Mouse (Mus musculus): ENCODE measurements at regions not wholly inside any gene's neighbourhood (a gene's known extent, or its start where the extent isn't known, plus 50 kb on each side); places are given as distances from the start of the nearest gene placed in this dataset.

- no peak for DNase-seq (ENCODE audit: low spot score in 2 of 2)
These were observed 286.8 kb upstream of the Xrcc4 start for GRCm38 (mm10) chr13:90376207-90376606.

GRCm38 (mm10) chr13:90371415-90372150 lies 282.2 kb upstream of the Xrcc4 start:
- DNase-seq (ENCODE audit: low spot score in 2 of 2) = no peak

GRCm38 (mm10) chr13:90370746-90371414 lies 281.5 kb upstream of the Xrcc4 start:
- no peak for DNase-seq (ENCODE audit: low spot score in 2 of 2)

GRCm38 (mm10) chr13:90364518-90365027 lies 275.2 kb upstream of the Xrcc4 start:
- no peak for DNase-seq (ENCODE audit: low spot score in 2 of 2)

- no peak for DNase-seq (ENCODE audit: low spot score in 2 of 2)
These were observed 270.6 kb upstream of the Xrcc4 start for GRCm38 (mm10) chr13:90359861-90360601.

- no peak for DNase-seq (ENCODE audit: low spot score in 2 of 2)
These were observed 268.7 kb upstream of the Xrcc4 start for GRCm38 (mm10) chr13:90358149-90358548.

GRCm38 (mm10) chr13:90355602-90356001 lies 266.2 kb upstream of the Xrcc4 start:
- no peak for DNase-seq (ENCODE audit: low spot score in 2 of 2)

- DNase-seq (ENCODE audit: low spot score in 2 of 2) = no peak
These were observed 253.4 kb upstream of the Xrcc4 start for GRCm38 (mm10) chr13:90342823-90343222.

GRCm38 (mm10) chr13:90341597-90342212 lies 252.3 kb upstream of the Xrcc4 start:
- no peak for DNase-seq (ENCODE audit: low spot score in 2 of 2)

- DNase-seq (ENCODE audit: low spot score in 2 of 2) = no peak
These were observed 251.3 kb upstream of the Xrcc4 start for GRCm38 (mm10) chr13:90340647-90341160.

- no peak for DNase-seq (ENCODE audit: low spot score in 2 of 2)
These were observed 248.2 kb upstream of the Xrcc4 start for GRCm38 (mm10) chr13:90337591-90337990.

GRCm38 (mm10) chr13:90335741-90336037 lies 246.3 kb upstream of the Xrcc4 start:
- no peak for DNase-seq (ENCODE audit: low spot score in 2 of 2)

GRCm38 (mm10) chr13:90334934-90335740 lies 245.7 kb upstream of the Xrcc4 start:
- no peak for DNase-seq (ENCODE audit: low spot score in 2 of 2)

- no peak for DNase-seq (ENCODE audit: low spot score in 2 of 2)
These were observed 244.9 kb upstream of the Xrcc4 start for GRCm38 (mm10) chr13:90334286-90334685.

- DNase-seq (ENCODE audit: low spot score in 2 of 2) = no peak
These were observed 235.8 kb upstream of the Xrcc4 start for GRCm38 (mm10) chr13:90325226-90325625.

- no peak for DNase-seq (ENCODE audit: low spot score in 2 of 2)
These were observed 224.0 kb upstream of the Xrcc4 start for GRCm38 (mm10) chr13:90313209-90313978.

GRCm38 (mm10) chr13:90310482-90310881 lies 221.1 kb upstream of the Xrcc4 start:
- DNase-seq (ENCODE audit: low spot score in 2 of 2) = no peak

- no peak for DNase-seq (ENCODE audit: low spot score in 2 of 2)
These were observed 211.1 kb upstream of the Xrcc4 start for GRCm38 (mm10) chr13:90300481-90300880.

GRCm38 (mm10) chr13:90294648-90295007 lies 205.2 kb upstream of the Xrcc4 start:
- DNase-seq (ENCODE audit: low spot score in 2 of 2) = no peak
